Mouse (Mus musculus) heart, embryonic 16.5 days (tissue): Measurements from ENCODE around the gene Tnr. TPM values are rescaled to one million over a fixed set of nuclear protein-coding genes. Genes with fewer than 3 reads are reported as not detected.

Source experiments
- ATAC-seq: fragments of 200-750 bp; cut with Nextera tagmentation; replicated peaks from 2 replicates; pipeline ENCODE4 v1.8.0; 2017; ENCODE audit warnings: moderate number of reproducible peaks; ENCODE audit not compliant: insufficient read depth, low FRiP score; ENCODE audit errors: extremely low read depth
- H3K27ac ChIP-seq: fragments of 300-500 bp; sonication (generic); 2 replicates; pipeline ENCODE4 v1.5.1; 2014; ENCODE audit warnings: mild to moderate bottlenecking, low read length, control low read depth, moderate library complexity
- H3K27me3 ChIP-seq: fragments of 300-500 bp; sonication (generic); 2 replicates; pipeline ENCODE4 v1.6.1; 2014; ENCODE audit warnings: low read length, mixed read lengths; ENCODE audit not compliant: control insufficient read depth, insufficient read depth
- H3K36me3 ChIP-seq: fragments of 300-500 bp; sonication (generic); 2 replicates; pipeline ENCODE4 v1.6.1; 2014; ENCODE audit not compliant: control insufficient read depth, insufficient read depth
- H3K4me1 ChIP-seq: fragments of 300-500 bp; sonication (generic); 2 replicates; pipeline ENCODE4 v1.6.1; 2014; ENCODE audit warnings: low read length, mixed read lengths; ENCODE audit not compliant: control insufficient read depth, insufficient read depth
- H3K4me2 ChIP-seq: fragments of 300-500 bp; sonication (generic); 2 replicates; pipeline ENCODE4 v1.6.1; 2014; ENCODE audit warnings: low read depth, mild to moderate bottlenecking, control low read depth, low read length
- H3K4me3 ChIP-seq: fragments of 300-500 bp; sonication (generic); 2 replicates; pipeline ENCODE4 v1.5.1; 2014; ENCODE audit warnings: mild to moderate bottlenecking, control low read depth, low read length
- H3K9ac ChIP-seq: fragments of 300-500 bp; sonication (generic); 2 replicates; pipeline ENCODE4 v1.6.1; 2014; ENCODE audit warnings: low read length, control low read depth
- H3K9me3 ChIP-seq: fragments of 300-500 bp; sonication (generic); replicated peaks from 2 replicates; pipeline ENCODE4 v1.6.1; 2016; ENCODE audit warnings: low read length; ENCODE audit not compliant: control insufficient read depth
- WGBS: fragments of 180-500 bp; shearing (Covaris S2); extraction: QIAGEN DNeasy Blood & Tissue Kit; methylation state at CpG from one replicate; pipeline ENCODE4 v1.1.7; 2014; 5-methylcytosine and 5-hydroxymethylcytosine counted together
- polyA plus RNA-seq: library from polyadenylated mRNA; unstranded; fragments of >200 nt; fragmentation: Nextera tagmentation; extraction: Ambion mirVana; gene quantifications from 2 replicates; pipeline ENCODE4 v1.2.1, GENCODE M21; 2015

Gene Tnr
- polyA plus RNA-seq, 1 experiment from 2014 or later = 0.32 TPM

DNA sequence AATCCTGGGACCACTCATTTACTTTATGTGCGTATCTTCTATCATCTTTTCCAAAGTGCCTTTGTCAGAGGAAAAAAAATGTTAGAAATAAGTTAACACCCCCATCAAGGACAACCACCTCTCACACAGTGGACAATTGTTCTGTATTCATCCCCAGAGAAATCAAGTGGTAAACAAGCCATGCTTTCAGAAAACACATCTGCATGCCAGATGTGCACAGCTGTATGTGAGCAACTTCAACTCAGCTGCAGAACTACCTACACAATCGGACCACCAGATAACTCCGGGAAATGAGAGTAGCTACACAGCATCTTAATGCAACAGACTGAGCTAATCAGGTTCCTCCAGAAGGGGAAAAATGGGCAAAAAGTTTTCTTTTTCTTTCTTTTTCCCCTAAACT is 251.6 kb downstream of the Tnr start:
- Histone ChIP-seq H3K27me3 (no peaks in the 10 kb centered on the region), H3K36me3 (no peaks in the 10 kb centered on the region), H3K27ac (no peak overlapping the region), H3K4me3 (no peak overlapping the region), H3K4me1 (no peaks in the 10 kb centered on the region), H3K4me2 (no peak overlapping the region), H3K9ac (no peak overlapping the region), H3K9me3 (no peaks in the 10 kb centered on the region)
- ATAC-seq = no peak
- WGBS = 64% methylated on average over 3 of the region's 3 CpGs

DNA sequence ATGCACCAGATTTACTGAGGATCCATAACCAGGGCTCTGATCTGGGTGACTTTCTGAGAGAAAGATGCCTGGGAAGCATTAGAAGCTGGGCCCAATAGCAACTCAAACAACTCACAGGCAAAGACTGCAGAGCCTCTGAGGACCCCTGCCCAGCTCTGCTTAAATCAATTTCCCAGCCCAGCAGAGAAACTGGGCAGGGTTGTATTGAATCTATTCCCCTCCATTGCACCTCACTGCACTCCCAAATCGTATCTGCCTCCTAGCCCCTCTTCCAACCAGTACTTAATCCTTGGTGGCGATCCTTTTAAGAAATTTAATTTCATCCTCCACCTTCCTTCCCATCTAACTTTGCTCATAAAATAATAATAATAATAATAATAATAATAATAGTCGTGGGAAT is 253.5 kb downstream of the Tnr start:
- Histone ChIP-seq H3K9ac (no peak overlapping the region), H3K27ac (no peak overlapping the region), H3K36me3 (no peaks in the 10 kb centered on the region), H3K4me2 (no peak overlapping the region), H3K27me3 (no peaks in the 10 kb centered on the region), H3K4me1 (no peaks in the 10 kb centered on the region), H3K9me3 (no peaks in the 10 kb centered on the region), H3K4me3 (no peak overlapping the region)
- no peak for ATAC-seq
- 82% methylated on average over 3 of the region's 3 CpGs for WGBS

- H3K27ac ChIP-seq = no peak overlapping the region
- H3K9ac ChIP-seq = no peak overlapping the region
- no peak overlapping the region for H3K4me2 ChIP-seq
- no peak overlapping the region for H3K4me3 ChIP-seq
- ATAC-seq = no peak
- H3K27me3 ChIP-seq = no peaks in the 10 kb centered on the region; the same call in 1 of the 2 replicates
- no peaks in the 10 kb centered on the region for H3K4me1 ChIP-seq
- H3K36me3 ChIP-seq = no peaks in the 10 kb centered on the region
- no peaks in the 10 kb centered on the region for H3K9me3 ChIP-seq
- 70% methylated on average over 3 of the region's 3 CpGs for WGBS
Measured at GRCm38 (mm10) chr1:159779424-159779823, 255.9 kb downstream of the Tnr start.

- 36% methylated on average over 5 of the region's 5 CpGs for WGBS
Measured at GRCm38 (mm10) chr1:159783842-159784241, 260.3 kb downstream of the Tnr start.

DNA sequence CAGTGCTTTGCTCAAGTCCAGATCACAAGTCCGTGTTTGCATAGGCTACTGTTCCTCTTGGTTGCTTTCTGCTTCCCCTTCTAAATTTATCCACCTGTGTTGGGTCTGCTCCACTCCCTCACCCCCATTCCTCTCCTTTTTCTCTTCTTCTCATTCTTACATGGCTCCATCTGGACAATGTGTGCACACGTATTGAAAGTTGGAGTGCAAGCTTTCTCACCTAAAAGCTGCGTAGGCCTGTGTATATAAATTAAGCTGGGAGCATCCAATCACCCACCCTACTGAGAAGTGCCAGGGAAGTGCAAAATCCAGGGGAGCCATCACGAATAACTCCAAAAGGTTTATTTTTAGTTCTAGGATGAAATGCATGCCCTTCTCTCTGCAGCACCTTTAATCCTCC is 264.7 kb downstream of the Tnr start:
- H3K4me3 ChIP-seq = no peak overlapping the region
- H3K9ac ChIP-seq = no peak overlapping the region
- H3K9me3 ChIP-seq = no peaks in the 10 kb centered on the region
- no peaks in the 10 kb centered on the region; the same call in 1 of the 2 replicates for H3K27me3 ChIP-seq
- 60% methylated on average over 4 of the region's 4 CpGs for WGBS
- no peaks in the 10 kb centered on the region for H3K36me3 ChIP-seq
- H3K27ac ChIP-seq = no peak overlapping the region
- no peak for ATAC-seq
- no peak overlapping the region for H3K4me2 ChIP-seq
- H3K4me1 ChIP-seq = no peaks in the 10 kb centered on the region

More at GRCm38 (mm10) chr1:159783842-159784241, 260.3 kb downstream of the Tnr start:
- H3K27me3 ChIP-seq = no peaks in the 10 kb centered on the region; the same call in 1 of the 2 replicates
- H3K4me1 ChIP-seq = no peaks in the 10 kb centered on the region
- H3K9me3 ChIP-seq = no peaks in the 10 kb centered on the region
- no peak overlapping the region for H3K9ac ChIP-seq
- no peak overlapping the region for H3K4me2 ChIP-seq
- H3K4me3 ChIP-seq = no peak overlapping the region
- H3K36me3 ChIP-seq = no peaks in the 10 kb centered on the region
- no peak for ATAC-seq
- H3K27ac ChIP-seq = no peak overlapping the region

DNA sequence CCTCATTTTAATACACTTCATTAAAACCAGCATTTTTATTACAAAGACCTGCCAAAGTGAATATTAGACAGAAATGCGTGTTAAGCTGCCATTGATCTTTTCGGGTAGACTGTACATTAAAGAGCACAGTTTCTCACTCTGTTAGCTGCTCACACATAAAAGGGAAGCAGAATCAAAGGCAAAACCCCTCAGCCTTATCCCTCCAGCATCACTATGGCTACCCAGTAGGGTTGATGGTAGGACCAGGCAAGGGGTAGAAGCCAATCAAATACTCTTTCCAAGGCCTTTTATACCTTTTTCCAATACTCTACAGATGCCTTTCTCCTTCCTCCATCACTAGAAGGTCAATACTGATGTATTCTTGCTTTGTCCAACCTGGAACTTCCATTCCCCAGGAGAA is 269.0 kb downstream of the Tnr start:
- ATAC-seq = no peak
- WGBS = 86% methylated on average over 2 of the region's 2 CpGs
- no peak overlapping the region for H3K9ac ChIP-seq

GRCm38 (mm10) chr1:159796021-159796420 is 272.5 kb downstream of the Tnr start:
- 69% methylated on average over 2 of the region's 2 CpGs for WGBS
- Histone ChIP-seq H3K27ac (no peak overlapping the region), H3K4me1 (no peaks in the 10 kb centered on the region), H3K4me3 (no peak overlapping the region), H3K36me3 (no peaks in the 10 kb centered on the region), H3K9me3 (no peaks in the 10 kb centered on the region), H3K27me3 (no peaks in the 10 kb centered on the region), H3K9ac (no peak overlapping the region), H3K4me2 (no peak overlapping the region)
- ATAC-seq = no peak

More for the DNA sequence above, 269.0 kb downstream of the Tnr start:
- no peak overlapping the region for H3K4me3 ChIP-seq
- H3K27me3 ChIP-seq = no peaks in the 10 kb centered on the region
- H3K4me1 ChIP-seq = no peaks in the 10 kb centered on the region
- H3K27ac ChIP-seq = no peak overlapping the region
- H3K4me2 ChIP-seq = no peak overlapping the region
- no peaks in the 10 kb centered on the region for H3K36me3 ChIP-seq
- H3K9me3 ChIP-seq = no peaks in the 10 kb centered on the region

DNA sequence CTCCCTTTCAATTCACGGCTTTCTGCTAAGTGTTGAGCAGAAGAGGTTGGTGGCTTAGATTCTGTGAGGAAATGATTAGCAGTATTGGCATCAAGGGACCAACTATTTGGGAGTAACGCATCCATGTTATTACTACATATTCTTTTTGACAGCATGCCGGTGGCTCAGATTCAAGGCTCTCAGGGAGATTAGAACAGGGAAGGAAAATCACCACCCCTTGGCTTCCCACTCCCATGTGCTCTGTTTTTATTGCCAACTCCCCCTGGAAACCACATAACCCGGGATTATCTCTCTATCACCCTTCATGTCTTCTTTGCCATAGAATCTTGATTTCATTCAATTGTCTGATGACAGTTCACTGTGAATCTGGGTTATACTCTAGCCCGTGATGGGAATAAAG is 276.8 kb downstream of the Tnr start:
- Histone ChIP-seq H3K9me3 (no peaks in the 10 kb centered on the region), H3K4me1 (no peaks in the 10 kb centered on the region), H3K27me3 (no peaks in the 10 kb centered on the region), H3K36me3 (no peaks in the 10 kb centered on the region), H3K9ac (no peak overlapping the region), H3K4me3 (no peak overlapping the region), H3K27ac (no peak overlapping the region), H3K4me2 (no peak overlapping the region)
- 76% methylated on average over 5 of the region's 5 CpGs for WGBS
- no peak for ATAC-seq

GRCm38 (mm10) chr1:159801753-159802152 is 278.2 kb downstream of the Tnr start:
- Histone ChIP-seq H3K4me2 (no peak overlapping the region), H3K9ac (no peak overlapping the region), H3K27ac (no peak overlapping the region), H3K4me1 (no peaks in the 10 kb centered on the region), H3K9me3 (no peaks in the 10 kb centered on the region), H3K27me3 (no peaks in the 10 kb centered on the region), H3K4me3 (no peak overlapping the region), H3K36me3 (no peaks in the 10 kb centered on the region)
- 60% methylated on average over 4 of the region's 4 CpGs for WGBS
- ATAC-seq = no peak

GRCm38 (mm10) chr1:159803711-159804110 is 280.1 kb downstream of the Tnr start:
- no peak overlapping the region for H3K9ac ChIP-seq
- no peak overlapping the region for H3K4me2 ChIP-seq
- no peak overlapping the region for H3K4me3 ChIP-seq
- no peak overlapping the region for H3K27ac ChIP-seq
- no peaks in the 10 kb centered on the region for H3K9me3 ChIP-seq
- H3K4me1 ChIP-seq = no peaks in the 10 kb centered on the region
- ATAC-seq = no peak
- H3K27me3 ChIP-seq = no peaks in the 10 kb centered on the region
- H3K36me3 ChIP-seq = no peaks in the 10 kb centered on the region
